Mouse (Mus musculus) midbrain, embryonic 14.5 days (tissue): ENCODE results near the gene Gm9913. TPM values are rescaled to one million over a fixed set of nuclear protein-coding genes. Genes with fewer than 3 reads are reported as not detected.

ENCODE experiments used
- ATAC-seq: fragments of 200-750 bp; cut with Nextera tagmentation; 2 replicates; pipeline ENCODE4 v1.8.0; 2017; ENCODE audit warnings: moderate number of reproducible peaks, moderate library complexity; ENCODE audit not compliant: low FRiP score, low TSS enrichment
- DNase-seq: peaks from one replicate; pipeline ENCODE4 v3.0.0-alpha.2; 2015
- H3K27ac ChIP-seq: fragments of 300-500 bp; sonication (generic); replicated peaks from 2 replicates; pipeline ENCODE4 v1.5.1; 2014; ENCODE audit warnings: mild to moderate bottlenecking, low read depth, low read length, moderate library complexity
- H3K27me3 ChIP-seq: fragments of 300-500 bp; sonication (generic); 2 replicates; pipeline ENCODE4 v1.6.1; 2014; ENCODE audit warnings: low read length, control low read depth, mixed read lengths; ENCODE audit not compliant: control insufficient read depth, insufficient read depth
- H3K36me3 ChIP-seq: fragments of 300-500 bp; sonication (generic); 2 replicates; pipeline ENCODE4 v1.6.1; 2014; ENCODE audit warnings: low read length, control low read depth; ENCODE audit not compliant: control insufficient read depth, insufficient read depth
- H3K4me1 ChIP-seq: fragments of 300-500 bp; sonication (generic); 2 replicates; pipeline ENCODE4 v1.6.1; 2014; ENCODE audit warnings: mild to moderate bottlenecking, antibody characterized with exemption, low read length, control low read depth; ENCODE audit not compliant: control insufficient read depth, insufficient read depth
- H3K4me2 ChIP-seq: fragments of 300-500 bp; sonication (generic); 2 replicates; pipeline ENCODE4 v1.6.1; 2014; ENCODE audit warnings: mild to moderate bottlenecking, low read length, moderate library complexity
- H3K4me3 ChIP-seq: fragments of 300-500 bp; sonication (generic); replicated peaks from 2 replicates; pipeline ENCODE4 v1.5.1; 2014; ENCODE audit warnings: low read depth, low read length
- H3K9ac ChIP-seq: fragments of 300-500 bp; sonication (generic); replicated peaks from 2 replicates; pipeline ENCODE4 v1.6.1; 2014; ENCODE audit warnings: mild to moderate bottlenecking, low read length, moderate library complexity
- H3K9me3 ChIP-seq: fragments of 300-500 bp; sonication (generic); 2 replicates; pipeline ENCODE4 v1.6.1; 2016; ENCODE audit warnings: low read length, control low read depth, mixed read lengths; ENCODE audit not compliant: control insufficient read depth
- WGBS: fragments of 180-500 bp; shearing (Covaris S2); extraction: QIAGEN DNeasy Blood & Tissue Kit; methylation state at CpG from one replicate; pipeline ENCODE4 v1.1.7; 2014; 5-methylcytosine and 5-hydroxymethylcytosine counted together
- polyA plus RNA-seq: library from polyadenylated mRNA; unstranded; fragments of >200 nt; fragmentation: Nextera tagmentation; extraction: Ambion mirVana; gene quantifications from 2 replicates; pipeline ENCODE4 v1.2.1, GENCODE M21; 2014

Gene Gm9913
- polyA plus RNA-seq, 1 experiment from 2014 or later = not detected

DNA sequence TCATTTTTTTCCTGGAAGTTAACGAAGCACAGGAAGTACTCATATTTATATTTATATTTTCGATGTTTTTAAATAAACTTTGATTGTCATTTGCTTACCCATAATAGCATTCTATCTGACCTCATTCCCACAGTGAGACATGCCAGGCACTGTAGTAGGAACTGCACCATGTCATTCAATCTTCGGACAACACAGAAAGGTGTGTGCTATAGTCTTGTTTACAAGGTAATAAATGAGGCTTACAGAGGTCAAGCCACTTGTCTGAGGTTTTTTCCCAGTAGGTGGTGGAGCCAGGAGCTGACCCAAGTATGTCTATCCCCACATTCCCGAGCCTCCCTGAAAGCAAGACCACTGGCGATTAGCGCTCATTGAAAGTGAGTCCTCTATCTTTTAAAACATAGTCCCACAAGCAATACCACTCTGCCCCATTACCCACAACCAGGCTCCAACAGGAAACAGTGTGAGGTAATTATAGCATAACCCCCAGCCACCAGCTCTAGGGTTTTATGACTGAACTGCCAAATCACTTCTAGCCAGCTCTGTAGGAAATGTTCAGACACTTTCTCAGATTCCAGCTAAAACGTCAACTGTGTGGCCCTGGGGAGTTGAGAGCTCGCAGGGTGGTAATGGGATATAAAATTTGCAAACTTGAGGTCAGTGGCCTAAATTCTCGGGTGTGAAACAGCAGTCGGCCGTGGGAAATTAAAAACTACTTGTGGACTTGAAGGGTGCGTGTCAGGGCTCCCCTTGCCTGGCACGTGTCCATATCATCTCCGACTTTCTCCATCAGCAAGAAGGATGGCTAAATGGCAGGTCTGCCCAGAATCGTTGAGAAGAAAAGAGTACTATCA lies 12.6 kb upstream of the Gm9913 start:
- Histone ChIP-seq H3K27me3 (no peaks in the 10 kb centered on the region), H3K36me3 (no peaks in the 10 kb centered on the region), H3K4me1 (no peaks in the 10 kb centered on the region), H3K27ac (no peak overlapping the region), H3K4me2 (no peak overlapping the region), H3K4me3 (no peak overlapping the region), H3K9me3 (no peaks in the 10 kb centered on the region), H3K9ac (no peak overlapping the region)
- 83% methylated on average over 15 of the region's 15 CpGs for WGBS
- ATAC-seq = no peak
- no peak for DNase-seq

DNA sequence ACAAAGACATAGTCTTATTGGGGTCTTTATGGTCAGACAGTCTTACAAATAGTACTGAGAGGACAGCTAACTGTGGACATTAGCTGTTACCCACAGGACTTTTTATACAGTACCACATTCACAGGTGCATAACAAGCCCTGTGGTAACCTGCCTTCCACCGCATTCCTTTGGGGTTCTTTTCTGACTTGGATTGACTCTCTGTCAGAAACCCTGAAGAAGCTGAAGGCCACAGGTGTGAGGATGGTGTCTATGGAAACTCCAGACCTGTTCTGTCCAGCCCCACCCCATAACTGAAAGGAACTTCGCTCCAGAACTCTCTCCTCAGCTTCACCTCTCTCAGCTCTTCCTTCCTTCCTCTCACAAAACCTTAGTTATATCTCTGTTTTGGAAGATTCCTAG lies 10.6 kb upstream of the Gm9913 start:
- Histone ChIP-seq H3K36me3 (no peaks in the 10 kb centered on the region), H3K4me3 (no peak overlapping the region), H3K27ac (no peak overlapping the region), H3K9me3 (no peaks in the 10 kb centered on the region), H3K4me2 (no peak overlapping the region), H3K9ac (no peak overlapping the region), H3K27me3 (no peaks in the 10 kb centered on the region), H3K4me1 (no peaks in the 10 kb centered on the region)
- DNase-seq = no peak
- no peak for ATAC-seq
- 92% methylated on average over 2 of the region's 2 CpGs for WGBS

DNA sequence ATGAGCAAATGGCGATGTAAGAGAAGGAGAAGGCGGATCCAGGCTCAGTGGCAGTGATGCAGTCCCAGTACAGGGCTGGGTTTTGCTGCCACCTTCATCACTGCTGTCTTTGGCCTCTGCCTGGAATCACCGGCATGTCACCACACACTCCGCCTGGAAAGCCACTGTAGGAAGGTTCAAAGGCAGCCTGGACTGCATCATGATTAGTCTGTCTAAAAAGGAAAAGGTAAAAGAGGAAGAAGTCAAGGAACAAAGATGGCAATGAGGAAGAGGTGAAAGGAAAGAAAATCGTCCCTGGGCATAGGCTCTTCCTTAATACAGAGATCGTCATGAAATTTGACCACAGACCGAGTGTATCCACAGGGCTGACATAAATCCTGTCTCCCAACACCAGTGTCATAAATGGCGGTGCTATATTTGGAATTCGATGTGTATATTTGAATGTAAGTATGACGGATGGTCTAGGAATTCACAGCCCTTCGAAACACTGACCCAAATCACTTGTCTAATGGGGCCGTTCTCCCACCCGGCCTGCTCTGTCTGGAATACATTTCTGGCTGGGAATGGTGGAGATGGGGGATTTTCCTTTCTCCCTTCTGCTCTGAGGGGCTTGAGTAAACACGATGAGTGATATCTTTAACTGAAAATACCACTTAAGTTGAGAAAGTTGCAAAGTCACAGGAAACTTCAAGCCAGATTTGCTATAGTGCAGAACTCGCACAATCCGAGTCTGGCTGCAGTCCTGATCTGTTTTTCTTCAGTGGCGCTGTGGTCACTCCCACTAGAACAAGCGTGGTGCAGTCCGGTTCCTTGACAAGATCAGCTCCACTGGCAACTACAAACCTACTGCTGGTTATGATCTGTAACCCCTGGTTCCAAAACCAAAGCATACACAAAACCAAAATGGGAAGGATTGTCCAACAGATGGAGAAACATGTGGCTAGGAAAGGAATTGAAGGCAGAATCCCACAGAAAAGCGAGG lies 9.8 kb upstream of the Gm9913 start:
- no peak for DNase-seq
- H3K9ac ChIP-seq = no peak overlapping the region
- H3K4me3 ChIP-seq = no peak overlapping the region
- H3K9me3 ChIP-seq = no peaks in the 10 kb centered on the region
- H3K36me3 ChIP-seq = no peaks in the 10 kb centered on the region
- no peak for ATAC-seq
- no peaks in the 10 kb centered on the region for H3K27me3 ChIP-seq
- WGBS = 93% methylated on average over 20 of the region's 20 CpGs
- H3K4me2 ChIP-seq = no peak overlapping the region
- H3K27ac ChIP-seq = no peak overlapping the region
- H3K4me1 ChIP-seq = no peaks in the 10 kb centered on the region

DNA sequence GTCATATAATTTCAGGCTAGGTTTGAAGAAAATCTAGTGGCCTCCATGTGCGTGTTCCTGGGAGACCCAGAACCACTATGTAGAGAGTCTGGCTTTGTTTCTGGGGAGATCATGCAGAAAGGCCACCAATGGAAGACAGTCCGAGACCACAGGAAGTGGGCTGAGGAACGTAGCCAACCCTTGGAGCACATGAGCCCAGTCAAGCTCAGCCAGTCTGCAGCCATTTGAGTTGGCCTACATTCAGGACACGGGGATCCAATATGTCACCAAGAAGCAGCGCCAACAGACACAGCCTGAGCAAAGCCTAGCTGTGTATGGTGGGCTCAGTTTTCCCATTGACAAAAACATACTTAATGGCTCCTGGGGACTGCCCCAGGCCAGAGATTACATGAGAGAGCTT lies 8.2 kb upstream of the Gm9913 start:
- no peak overlapping the region for H3K27ac ChIP-seq
- no peaks in the 10 kb centered on the region for H3K36me3 ChIP-seq
- no peak for DNase-seq
- H3K4me2 ChIP-seq = no peak overlapping the region
- H3K4me1 ChIP-seq = no peaks in the 10 kb centered on the region
- H3K9me3 ChIP-seq = no peaks in the 10 kb centered on the region
- no peak for ATAC-seq
- H3K9ac ChIP-seq = no peak overlapping the region
- H3K4me3 ChIP-seq = no peak overlapping the region
- H3K27me3 ChIP-seq = no peaks in the 10 kb centered on the region
- 94% methylated on average over 5 of the region's 5 CpGs for WGBS

DNA sequence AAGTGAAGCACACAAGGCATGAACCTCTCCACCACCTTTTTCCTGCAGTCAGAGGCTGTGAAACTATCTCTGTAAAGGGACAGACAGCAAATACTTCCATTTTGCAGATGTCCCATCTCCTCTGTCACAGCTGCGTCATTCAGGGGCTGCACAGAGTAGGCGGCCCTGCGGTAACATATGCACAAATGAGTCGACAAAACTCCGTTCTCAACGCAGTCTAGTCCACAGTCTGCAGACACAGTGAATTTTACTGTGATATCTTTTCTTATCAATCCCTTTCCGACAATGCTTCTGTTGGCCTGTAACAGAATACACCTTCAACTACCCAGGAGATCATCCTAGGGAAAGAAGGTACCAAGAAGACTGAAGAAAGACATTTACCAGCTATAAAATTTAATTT lies 6.7 kb upstream of the Gm9913 start:
- H3K4me1 ChIP-seq = no peaks in the 10 kb centered on the region
- H3K27ac ChIP-seq = no peak overlapping the region
- H3K9ac ChIP-seq = no peak overlapping the region
- no peak overlapping the region for H3K4me3 ChIP-seq
- H3K9me3 ChIP-seq = no peaks in the 10 kb centered on the region
- H3K4me2 ChIP-seq = no peak overlapping the region
- WGBS = 93% methylated on average over 7 of the region's 7 CpGs
- DNase-seq (no peak), ATAC-seq (no peak)
- H3K36me3 ChIP-seq = no peaks in the 10 kb centered on the region
- no peaks in the 10 kb centered on the region for H3K27me3 ChIP-seq

DNA sequence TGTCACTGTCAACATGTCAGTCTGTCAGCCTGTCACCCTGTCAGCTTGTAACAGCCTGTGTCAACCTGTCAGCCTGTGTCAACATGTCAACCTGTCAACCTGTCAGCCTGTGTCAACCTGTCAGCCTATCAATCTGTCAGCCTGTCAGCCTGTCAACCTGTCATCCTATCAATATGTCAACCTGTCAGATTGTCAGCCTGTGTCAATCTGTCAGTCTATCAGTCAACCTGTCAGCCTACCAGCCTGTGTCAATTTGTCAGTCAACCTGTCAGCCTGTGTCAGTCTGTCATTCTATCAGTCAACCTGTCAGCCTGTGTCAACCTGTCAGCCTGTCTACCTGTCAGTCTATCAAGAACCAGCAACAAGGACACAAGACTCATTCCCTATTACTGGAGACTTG lies 3.4 kb upstream of the Gm9913 start:
- H3K27me3 ChIP-seq = no peaks in the 10 kb centered on the region
- no peaks in the 10 kb centered on the region for H3K9me3 ChIP-seq
- H3K4me1 ChIP-seq = 0 out of 2 replicates have a peak, but pooled peaks cover 7% of the 10 kb centered on the region
- H3K27ac ChIP-seq = no peak overlapping the region
- no peak overlapping the region for H3K4me3 ChIP-seq
- no peaks in the 10 kb centered on the region for H3K36me3 ChIP-seq
- H3K9ac ChIP-seq = no peak overlapping the region
- ATAC-seq = no peak
- no peak for DNase-seq
- H3K4me2 ChIP-seq = no peak overlapping the region

GRCm38 (mm10) chr2:125505746-125506315 lies 942 bp downstream of the Gm9913 start:
- H3K27me3 ChIP-seq = no peaks in the 10 kb centered on the region
- H3K27ac ChIP-seq = peak overlapping the region; percentile 46
- H3K9me3 ChIP-seq = no peaks in the 10 kb centered on the region
- DNase-seq (peak; percentile 82), ATAC-seq (peak; percentile 73)
- H3K36me3 ChIP-seq = no peaks in the 10 kb centered on the region
- peak overlapping the region; percentile 69 for H3K4me3 ChIP-seq
- WGBS = under 1% methylated on average over 48 of the region's 48 CpGs
- H3K4me2 ChIP-seq = peak overlapping the region; percentile 99
- H3K4me1 ChIP-seq = 0 out of 2 replicates have a peak, but pooled peaks cover 10% of the 10 kb centered on the region
- H3K9ac ChIP-seq = peak overlapping the region; percentile 70

GRCm38 (mm10) chr2:125506316-125507054 lies 1.6 kb downstream of the Gm9913 start:
- Histone ChIP-seq H3K4me1 (0 out of 2 replicates have a peak, but pooled peaks cover 10% of the 10 kb centered on the region), H3K4me2 (peak overlapping the region; percentile 99), H3K4me3 (peak overlapping the region; percentile 69), H3K27me3 (no peaks in the 10 kb centered on the region), H3K9ac (peak overlapping the region; percentile 70), H3K9me3 (no peaks in the 10 kb centered on the region), H3K27ac (peak overlapping the region; percentile 55; the same call in 1 of the 2 replicates), H3K36me3 (no peaks in the 10 kb centered on the region)
- DNase-seq (peak; percentile 84), ATAC-seq (peak; percentile 86)
- under 1% methylated on average over 37 of the region's 37 CpGs for WGBS
